Mouse (Mus musculus): ENCODE measurements around the gene Cops7b.

DNA sequence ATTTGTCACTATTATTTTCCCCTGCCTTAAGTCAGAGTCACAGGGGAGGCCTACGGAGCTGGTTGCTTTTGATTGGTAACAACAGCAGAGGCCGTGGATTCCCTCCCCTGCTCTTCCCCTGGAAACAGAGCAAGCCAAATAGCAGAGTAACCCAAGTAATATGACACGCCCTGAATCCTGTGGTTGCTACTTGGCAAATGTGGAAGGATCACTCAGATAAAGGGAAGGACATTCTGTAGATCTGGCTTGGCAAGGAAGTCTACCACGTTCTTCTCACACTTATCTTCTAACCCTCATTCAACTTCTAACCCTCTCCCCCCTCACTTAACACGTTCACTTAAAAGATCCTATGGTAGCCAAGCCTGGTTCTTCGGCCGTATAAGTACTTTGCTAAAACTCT, 24.8 kb upstream of the Cops7b start:
- TF ChIP-seq CTCF (IDR thresholded peaks at IDR 0.05; ENCODE audit: control insufficient read depth, insufficient read depth, low read length) (no peak), POLR2A (IDR thresholded peaks at IDR 0.05; ENCODE audit: borderline replicate concordance, control insufficient read depth, low read depth, low read length) (no peak)
